8 mouse cellular contexts compared by ENCODE assay signal in genomic region chr13:40651056-40651455, GRCm38 (mm10).
A peak's percentile ranks its signal among the peaks of the same experiment; 100 is the strongest.
DNase-seq lines count a peak whose midpoint lies in the region; ATAC-seq lines count a peak whose summit lies in the region.

No protein-coding gene starts in this region.

- H3K9ac ChIP-seq in embryonic facial prominence, embryonic 11.5 days (replicated peaks; ENCODE audit: low read length), result no peak overlapping the region
- no peak overlapping the region for H3K9ac ChIP-seq in heart, embryonic 16.5 days (ENCODE audit: low read length)
- H3K9ac ChIP-seq in lung, embryonic 16.5 days (ENCODE audit: low read length), result no peak overlapping the region

- no peak overlapping the region for H3K27ac ChIP-seq in embryonic facial prominence, embryonic 11.5 days (replicated peaks; ENCODE audit: low read depth, low read length)
- H3K27ac ChIP-seq in heart, embryonic 16.5 days (ENCODE audit: low read length), result no peak overlapping the region
- no peak overlapping the region for H3K27ac ChIP-seq in lung, embryonic 16.5 days (ENCODE audit: low read length)

- no peaks in the 10 kb centered on the region for H3K27me3 ChIP-seq in embryonic facial prominence, embryonic 11.5 days (ENCODE audit: control insufficient read depth, insufficient read depth, low read length)
- no peaks in the 10 kb centered on the region for H3K27me3 ChIP-seq in heart, embryonic 16.5 days (ENCODE audit: control insufficient read depth, insufficient read depth, low read length)
- peaks cover 2% of the 10 kb centered on the region; the same call in 1 of the 2 replicates for H3K27me3 ChIP-seq in lung, embryonic 16.5 days (ENCODE audit: control insufficient read depth, insufficient read depth, low read depth, low read length)

- WGBS in embryonic facial prominence, embryonic 11.5 days, result 25% methylated on average over 16 of the region's 16 CpGs
- 39% methylated on average over 16 of the region's 16 CpGs for WGBS in heart, embryonic 16.5 days
- WGBS in lung, embryonic 16.5 days, result 29% methylated on average over 16 of the region's 16 CpGs

- H3K4me1 ChIP-seq in embryonic facial prominence, embryonic 11.5 days (ENCODE audit: control insufficient read depth, insufficient read depth, low read length), result no peaks in the 10 kb centered on the region
- H3K4me1 ChIP-seq in heart, embryonic 16.5 days (ENCODE audit: control insufficient read depth, insufficient read depth, low read length), result peaks cover 3% of the 10 kb centered on the region
- no peaks in the 10 kb centered on the region for H3K4me1 ChIP-seq in lung, embryonic 16.5 days (replicated peaks; ENCODE audit: control insufficient read depth, insufficient read depth, low read length)

- H3K36me3 ChIP-seq in embryonic facial prominence, embryonic 11.5 days (replicated peaks; ENCODE audit: control insufficient read depth, insufficient read depth, low read depth, low read length), result no peaks in the 10 kb centered on the region
- H3K36me3 ChIP-seq in heart, embryonic 16.5 days (ENCODE audit: control insufficient read depth, insufficient read depth), result no peaks in the 10 kb centered on the region
- H3K36me3 ChIP-seq in lung, embryonic 16.5 days (ENCODE audit: control insufficient read depth, insufficient read depth, low read length), result no peaks in the 10 kb centered on the region

- no peak overlapping the region for H3K4me3 ChIP-seq in embryonic facial prominence, embryonic 11.5 days (ENCODE audit: low read depth, low read length)
- peak overlapping the region; percentile 11; the same call in 1 of the 2 replicates for H3K4me3 ChIP-seq in heart, embryonic 16.5 days (ENCODE audit: low read length)
- H3K4me3 ChIP-seq in lung, embryonic 16.5 days (ENCODE audit: low read length), result no peak overlapping the region

- H3K4me2 ChIP-seq in embryonic facial prominence, embryonic 11.5 days (ENCODE audit: low read depth, low read length), result peak overlapping the region; percentile 14; the same call in 1 of the 2 replicates
- H3K4me2 ChIP-seq in heart, embryonic 16.5 days (ENCODE audit: low read depth, low read length), result peak overlapping the region; percentile 46
- H3K4me2 ChIP-seq in lung, embryonic 16.5 days (ENCODE audit: low read depth, low read length), result peak overlapping the region; percentile 40

- peak; percentile 1 to 21 for DNase-seq in heart, adult 18-20 months
- no peak for DNase-seq in heart, adult 8-10 months (ENCODE audit: low spot score)
- DNase-seq in embryonic facial prominence, embryonic 11.5 days (ENCODE audit: low spot score), result peak; percentile 81
- DNase-seq in kidney, postnatal 4 days, result peak; percentile 82 to 85
- peak; percentile 83 to 85 for DNase-seq in right cerebral cortex, adult 2 months (ENCODE audit: low spot score in 2 of 2)
- DNase-seq in MN1 (ENCODE audit: low spot score), result no peak

- no peaks in the 10 kb centered on the region for H3K9me3 ChIP-seq in embryonic facial prominence, embryonic 11.5 days (replicated peaks; ENCODE audit: control insufficient read depth, low read length)
- no peaks in the 10 kb centered on the region for H3K9me3 ChIP-seq in heart, embryonic 16.5 days (replicated peaks; ENCODE audit: control insufficient read depth, low read length)
- H3K9me3 ChIP-seq in lung, embryonic 16.5 days (ENCODE audit: control insufficient read depth, low read length), result no peaks in the 10 kb centered on the region

- no peak for ATAC-seq in embryonic facial prominence, embryonic 11.5 days (replicated peaks; ENCODE audit: insufficient number of reproducible peaks, low FRiP score, low TSS enrichment, low read depth)
- no peak for ATAC-seq in heart, embryonic 16.5 days (replicated peaks; ENCODE audit: extremely low read depth, insufficient read depth, low FRiP score)
- peak; percentile 43; the same call in 1 of the 2 replicates for ATAC-seq in lung, embryonic 16.5 days (ENCODE audit: low read depth)

Comparison
In these comparisons a context has a peak if more than half of its experiments do, and no peak if none do; other contexts are left out.
1. DNase-seq: peak in heart, adult 18-20 months (2 of 2), embryonic facial prominence, embryonic 11.5 days (single experiment), kidney, postnatal 4 days (2 of 2) and right cerebral cortex, adult 2 months (2 of 2); none in heart, adult 8-10 months (single experiment) and MN1 (single experiment).
2. Peak in every context shown above with its lines, with median percentiles within 50 percentile points of each other: H3K4me2 ChIP-seq.